Mouse (Mus musculus) liver, adult 2 months (tissue): ENCODE results near the gene Ceacam1. TPM values are rescaled to one million over a fixed set of nuclear protein-coding genes. Genes with fewer than 3 reads are reported as not detected.

Experiments used
- DNase-seq: peaks from one replicate; pipeline ENCODE4 v3.0.0-alpha.2; 2011; ENCODE audit warnings: low read depth, low spot score; ENCODE audit errors: extremely low read depth
- H3K27ac ChIP-seq: fragments of 200-500 bp; replicated peaks from 2 replicates; pipeline ENCODE4 v1.5.1; 2012; ENCODE audit warnings: low read depth, mild to moderate bottlenecking, control low read depth, inconsistent platforms, low read length; ENCODE audit not compliant: insufficient read depth
- H3K27me3 ChIP-seq: fragments of 200-500 bp; 2 replicates; pipeline ENCODE4 v1.6.1; 2012; ENCODE audit warnings: mild to moderate bottlenecking, moderate library complexity, low read length, inconsistent platforms; ENCODE audit not compliant: control insufficient read depth, insufficient read depth
- H3K36me3 ChIP-seq: fragments of 200-500 bp; 2 replicates; pipeline ENCODE4 v1.6.1; 2012; ENCODE audit warnings: low read length, inconsistent platforms; ENCODE audit not compliant: control insufficient read depth, insufficient read depth
- H3K4me1 ChIP-seq: fragments of 200-500 bp; 2 replicates; pipeline ENCODE4 v1.6.1; 2011; ENCODE audit warnings: low read length; ENCODE audit not compliant: control insufficient read depth, insufficient read depth
- H3K4me3 ChIP-seq: fragments of 200-500 bp; 2 replicates; pipeline ENCODE4 v1.5.1; 2011; ENCODE audit warnings: low read depth, mild to moderate bottlenecking, control low read depth, low read length, moderate library complexity; ENCODE audit not compliant: insufficient read depth
- H3K79me2 ChIP-seq: fragments of 200-500 bp; 2 replicates; pipeline ENCODE4 v1.6.1; 2012; ENCODE audit warnings: inconsistent platforms, mild to moderate bottlenecking, low read length, moderate library complexity; ENCODE audit not compliant: control insufficient read depth, insufficient read depth
- H3K9ac ChIP-seq: fragments of 200-500 bp; 2 replicates; pipeline ENCODE4 v1.6.1; 2012; ENCODE audit warnings: low read depth, mild to moderate bottlenecking, control low read depth, inconsistent platforms, low read length
- CTCF ChIP-seq: fragments of 200-500 bp; IDR thresholded peaks from 2 replicates; pipeline ENCODE4 v1.5.1; 2011; ENCODE audit warnings: low read depth, low read length, control low read depth
- POLR2A ChIP-seq: fragments of 200-500 bp; IDR thresholded peaks from 2 replicates; pipeline ENCODE4 v1.6.1; 2011; ENCODE audit warnings: low read length, control low read depth; ENCODE audit not compliant: insufficient read depth; ENCODE audit errors: extremely low read depth
- WGBS: fragments of 180-500 bp; shearing (Covaris S2); methylation state at CpG from one replicate; pipeline ENCODE4 v1.1.7; 2018; 5-methylcytosine and 5-hydroxymethylcytosine counted together
- polyA plus RNA-seq: library from polyadenylated mRNA; depleted of rRNA; stranded (reverse); fragments of >200 nt; gene quantifications from 2 replicates; pipeline ENCODE4 v1.2.3, GENCODE M21; 2012; rRNA removed
- total RNA-seq: library from RNA; depleted of rRNA; stranded (reverse); fragments of >200 nt; gene quantifications from 2 replicates; pipeline ENCODE4 v1.2.3, GENCODE M21; 2014; rRNA removed

Ceacam1 gene
- total and polyA plus RNA-seq, 2 experiments: 45.5 to 87.9 TPM

DNA sequence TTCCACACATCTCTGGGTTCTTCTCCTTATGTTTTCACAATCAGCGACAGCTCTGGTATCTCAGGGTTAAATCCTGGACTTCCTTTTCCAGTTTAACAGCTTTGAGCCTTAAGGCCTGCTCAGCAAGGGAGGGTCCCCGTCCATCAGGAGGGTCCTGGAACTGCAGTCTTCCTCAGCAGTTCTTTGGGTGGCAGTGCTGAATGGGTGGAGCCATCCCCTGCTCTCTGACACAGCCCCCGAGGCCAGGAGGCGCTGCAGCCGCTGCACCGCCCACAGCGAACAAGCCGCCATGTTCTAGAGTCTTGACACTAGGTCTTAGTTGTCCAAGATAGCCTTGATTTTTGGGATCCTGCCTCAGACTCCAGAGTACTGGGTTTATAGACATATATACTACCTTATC is 57.9 kb downstream of the Ceacam1 start:
- TF ChIP-seq POLR2A: no peak
- TF ChIP-seq CTCF: no peak
- no peak overlapping the region for H3K9ac ChIP-seq
- WGBS: 77% methylated on average over 8 of the region's 8 CpGs

DNA sequence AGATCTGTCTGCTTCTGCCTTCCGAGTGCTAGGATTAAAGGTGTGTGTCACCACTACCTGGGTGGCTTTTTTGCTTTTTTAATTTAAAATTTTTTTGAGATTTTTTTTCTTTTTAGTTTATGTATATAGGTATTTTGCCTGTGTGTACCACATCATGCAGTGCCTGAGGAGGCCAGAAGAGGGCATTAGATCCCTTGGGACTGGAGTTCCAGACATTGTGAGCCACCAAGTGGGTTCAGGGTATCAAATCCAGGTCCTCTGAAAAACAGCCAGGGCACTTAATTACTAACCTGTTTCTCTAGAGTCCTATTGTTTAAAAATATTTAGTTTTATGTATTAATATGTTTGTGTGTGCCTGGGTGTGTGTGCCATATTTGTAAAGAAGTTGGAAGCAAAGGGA is 59.8 kb downstream of the Ceacam1 start:
- Histone ChIP-seq H3K9ac (no peak overlapping the region), H3K36me3 (no peaks in the 10 kb centered on the region), H3K79me2 (no peaks in the 10 kb centered on the region; the same call in 1 of the 2 replicates), H3K27ac (no peak overlapping the region), H3K27me3 (no peaks in the 10 kb centered on the region), H3K4me1 (peaks cover 8% of the 10 kb centered on the region; the same call in 1 of the 2 replicates), H3K4me3 (no peak overlapping the region)
- WGBS: 85% methylated on average over 1 of the region's 1 CpGs
- TF ChIP-seq POLR2A (no peak), CTCF (peak; percentile 60; the same call in 1 of the 2 replicates)
- peak; percentile 33 for DNase-seq

More for the DNA sequence above, 57.9 kb downstream of the Ceacam1 start:
- H3K36me3 ChIP-seq: no peaks in the 10 kb centered on the region
- H3K4me1 ChIP-seq: peaks cover 8% of the 10 kb centered on the region; the same call in 1 of the 2 replicates
- peak overlapping the region; percentile 6; the same call in 1 of the 2 replicates for H3K27ac ChIP-seq
- H3K27me3 ChIP-seq: no peaks in the 10 kb centered on the region
- no peak for DNase-seq
- H3K79me2 ChIP-seq: no peaks in the 10 kb centered on the region
- no peak overlapping the region for H3K4me3 ChIP-seq

DNA sequence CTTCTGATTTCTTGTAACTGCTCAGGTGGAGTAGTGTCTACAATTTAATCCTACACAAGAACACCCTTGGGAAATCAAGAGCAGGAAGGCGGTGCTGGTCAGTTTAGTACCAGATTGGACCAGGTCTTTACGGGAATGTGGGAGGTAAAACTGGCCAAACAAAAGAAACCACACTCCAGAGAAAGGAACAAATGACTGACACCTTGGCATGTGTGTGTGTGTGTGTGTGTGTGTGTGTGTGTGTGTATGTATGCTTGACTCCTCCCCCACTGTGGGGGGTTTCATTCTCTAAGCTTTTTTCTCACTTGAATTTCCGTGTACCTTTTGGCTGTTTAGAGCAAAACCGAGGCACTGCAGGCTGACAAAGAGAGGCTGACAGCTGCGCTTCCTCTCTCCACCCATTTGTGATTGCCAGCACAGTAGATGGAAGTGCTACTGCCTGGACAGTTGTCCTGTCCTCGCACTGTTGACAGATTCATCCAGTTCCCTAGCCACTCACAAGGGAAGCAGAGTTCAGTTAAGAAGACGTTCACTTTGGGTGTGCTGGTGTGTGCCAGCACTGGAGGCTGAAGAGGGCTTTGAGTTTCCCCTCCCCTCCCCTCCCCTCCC is 64.5 kb downstream of the Ceacam1 start, which contains the start of gene Cxcl17:
TSS of gene Cxcl17 (minus strand) at position 54 of the 609 bp plus-strand sequence.
- TF ChIP-seq POLR2A (no peak), CTCF (no peak)
- H3K4me1 ChIP-seq: peaks cover 8% of the 10 kb centered on the region
- H3K27me3 ChIP-seq: no peaks in the 10 kb centered on the region
- no peak for DNase-seq
- no peak within 1 kb of the TSS for H3K27ac ChIP-seq
- no peaks in the 10 kb centered on the region; the same call in 1 of the 2 replicates for H3K79me2 ChIP-seq
- 74% methylated on average over 7 of the region's 7 CpGs for WGBS
- no peak within 1 kb of the TSS for H3K4me3 ChIP-seq
- no peaks in the 10 kb centered on the region for H3K36me3 ChIP-seq
- no peak within 1 kb of the TSS for H3K9ac ChIP-seq

DNA sequence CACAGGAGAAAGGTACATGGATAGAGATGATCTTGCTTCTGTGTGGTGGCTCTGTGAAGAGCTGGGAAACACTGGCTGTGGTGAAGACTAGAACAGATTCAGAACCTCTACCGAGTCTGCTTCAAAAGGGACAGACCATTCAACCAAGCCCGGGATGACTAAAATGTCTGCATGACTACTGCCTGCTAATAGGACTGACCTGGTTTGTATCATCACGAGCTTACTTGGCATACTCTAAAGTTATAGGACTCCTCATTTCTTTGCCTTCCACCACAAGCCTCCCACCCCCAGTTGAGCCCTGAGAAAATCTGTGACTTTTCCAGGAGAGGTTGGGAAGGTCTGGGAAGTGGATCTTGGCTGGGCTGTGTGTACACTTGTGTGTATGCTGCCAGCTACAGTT is 65.5 kb downstream of the Ceacam1 start:
- Histone ChIP-seq H3K4me1 (peaks cover 8% of the 10 kb centered on the region), H3K9ac (no peak overlapping the region), H3K36me3 (no peaks in the 10 kb centered on the region), H3K4me3 (no peak overlapping the region), H3K79me2 (no peaks in the 10 kb centered on the region; the same call in 1 of the 2 replicates), H3K27ac (no peak overlapping the region), H3K27me3 (no peaks in the 10 kb centered on the region)
- DNase-seq: no peak
- 79% methylated on average over 3 of the region's 3 CpGs for WGBS
- TF ChIP-seq POLR2A (no peak), CTCF (no peak)

Other genes with a start within 250 kb of the Ceacam1 start
- gene Gsk3a, start 239.8 kb downstream of the Ceacam1 start, total RNA-seq: 9.1 and 11.4 TPM in 2 replicates
- 69.3 and 74.5 TPM in 2 replicates for gene Gsk3a, start 239.8 kb downstream of the Ceacam1 start, polyA plus RNA-seq
- gene Erf, start 226.8 kb downstream of the Ceacam1 start, total RNA-seq: 7.4 and 8.8 TPM in 2 replicates
- 23.3 and 27.0 TPM in 2 replicates for gene Erf, start 226.8 kb downstream of the Ceacam1 start, polyA plus RNA-seq
- 5.3 and 8.3 TPM in 2 replicates for gene Cic, start 209.9 kb downstream of the Ceacam1 start, total RNA-seq
- 18.3 and 23.3 TPM in 2 replicates for gene Cic, start 209.9 kb downstream of the Ceacam1 start, polyA plus RNA-seq
- gene Pafah1b3, start 179.6 kb downstream of the Ceacam1 start, total RNA-seq: 3.7 and 6.0 TPM in 2 replicates
- 8.4 and 10.0 TPM in 2 replicates for gene Pafah1b3, start 179.6 kb downstream of the Ceacam1 start, polyA plus RNA-seq
- gene Prr19, start 176.2 kb downstream of the Ceacam1 start, total RNA-seq: not detected in 2 replicates
- not detected in 2 replicates for gene Prr19, start 176.2 kb downstream of the Ceacam1 start, polyA plus RNA-seq
- gene Tmem145, start 171.5 kb downstream of the Ceacam1 start, total RNA-seq: not detected in 2 replicates
- gene Tmem145, start 171.5 kb downstream of the Ceacam1 start, polyA plus RNA-seq: not detected in 2 replicates
- 1.5 and 2.6 TPM in 2 replicates for gene Megf8, start 160.4 kb downstream of the Ceacam1 start, total RNA-seq
- 5.1 and 5.4 TPM in 2 replicates for gene Megf8, start 160.4 kb downstream of the Ceacam1 start, polyA plus RNA-seq
- gene Cnfn, start 107.9 kb downstream of the Ceacam1 start, total RNA-seq: not detected in 2 replicates
- gene Cnfn, start 107.9 kb downstream of the Ceacam1 start, polyA plus RNA-seq: not detected in 2 replicates
- 8.3 and 8.7 TPM in 2 replicates for gene Lipe, start 78.9 kb downstream of the Ceacam1 start, total RNA-seq
- 9.8 and 11.3 TPM in 2 replicates for gene Lipe, start 78.9 kb downstream of the Ceacam1 start, polyA plus RNA-seq
- not detected in 2 replicates for gene Cxcl17, start 64.7 kb downstream of the Ceacam1 start, total RNA-seq
- gene Cxcl17, start 64.7 kb downstream of the Ceacam1 start, polyA plus RNA-seq: not detected in 2 replicates
- 0.07 TPM in 1 of 2 replicates, not detected in the other for gene Ceacam2, start 62.3 kb upstream of the Ceacam1 start, total RNA-seq
- 0.10 and 0.34 TPM in 2 replicates for gene Ceacam2, start 62.3 kb upstream of the Ceacam1 start, polyA plus RNA-seq
- gene Erich4, start 138.3 kb upstream of the Ceacam1 start, total RNA-seq: not detected in 2 replicates
- gene Erich4, start 138.3 kb upstream of the Ceacam1 start, polyA plus RNA-seq: not detected in 2 replicates
- gene Dmac2, start 141.8 kb upstream of the Ceacam1 start, total RNA-seq: 36.0 and 40.7 TPM in 2 replicates
- gene Dmac2, start 141.8 kb upstream of the Ceacam1 start, polyA plus RNA-seq: 62.3 and 64.0 TPM in 2 replicates
- gene B3gnt8, start 149.1 kb upstream of the Ceacam1 start, total RNA-seq: 0.46 and 0.67 TPM in 2 replicates
- gene B3gnt8, start 149.1 kb upstream of the Ceacam1 start, polyA plus RNA-seq: 0.90 and 1.1 TPM in 2 replicates
- gene Bckdha, start 181.4 kb upstream of the Ceacam1 start, total RNA-seq: 273 and 293 TPM in 2 replicates
- 521 and 573 TPM in 2 replicates for gene Bckdha, start 181.4 kb upstream of the Ceacam1 start, polyA plus RNA-seq
- gene Exosc5, start 181.6 kb upstream of the Ceacam1 start, total RNA-seq: 30.4 and 32.1 TPM in 2 replicates
- 70.3 and 75.1 TPM in 2 replicates for gene Exosc5, start 181.6 kb upstream of the Ceacam1 start, polyA plus RNA-seq
- gene Tmem91, start 197.6 kb upstream of the Ceacam1 start, total RNA-seq: not detected in 2 replicates
- gene Tmem91, start 197.6 kb upstream of the Ceacam1 start, polyA plus RNA-seq: not detected in 2 replicates
- gene B9d2, start 203.2 kb upstream of the Ceacam1 start, total RNA-seq: 4.2 and 6.8 TPM in 2 replicates
- 21.0 and 22.5 TPM in 2 replicates for gene B9d2, start 203.2 kb upstream of the Ceacam1 start, polyA plus RNA-seq
- gene Tgfb1, start 209.4 kb upstream of the Ceacam1 start, total RNA-seq: 1.8 and 5.6 TPM in 2 replicates
- gene Tgfb1, start 209.4 kb upstream of the Ceacam1 start, polyA plus RNA-seq: 4.8 and 6.8 TPM in 2 replicates
- 6.8 and 10.7 TPM in 2 replicates for gene Ccdc97, start 241.5 kb upstream of the Ceacam1 start, total RNA-seq
- gene Ccdc97, start 241.5 kb upstream of the Ceacam1 start, polyA plus RNA-seq: 34.1 and 38.4 TPM in 2 replicates